Mouse (Mus musculus) forebrain, embryonic 13.5 days (tissue): ENCODE data around the gene Npm1. TPM values are rescaled to one million over a fixed set of nuclear protein-coding genes. Genes with fewer than 3 reads are reported as not detected.

Experiments
- ATAC-seq: fragments of 200-750 bp; cut with Nextera tagmentation; 2 replicates; pipeline ENCODE4 v1.8.0; 2017
- H3K27ac ChIP-seq: fragments of 300-500 bp; sonication (generic); 2 replicates; pipeline ENCODE4 v1.5.1; 2015; ENCODE audit warnings: inconsistent platforms, mild to moderate bottlenecking, moderate library complexity
- H3K27me3 ChIP-seq: fragments of 300-500 bp; sonication (generic); 2 replicates; pipeline ENCODE4 v1.6.1; 2015; ENCODE audit warnings: mild to moderate bottlenecking, inconsistent platforms
- H3K36me3 ChIP-seq: fragments of 300-500 bp; sonication (generic); 2 replicates; pipeline ENCODE4 v1.6.1; 2015; ENCODE audit warnings: mild to moderate bottlenecking, inconsistent platforms; ENCODE audit not compliant: poor library complexity, severe bottlenecking
- H3K4me1 ChIP-seq: fragments of 300-500 bp; sonication (generic); 2 replicates; pipeline ENCODE4 v1.6.1; 2015; ENCODE audit warnings: inconsistent platforms
- H3K4me2 ChIP-seq: fragments of 300-500 bp; sonication (generic); 2 replicates; pipeline ENCODE4 v1.6.1; 2015; ENCODE audit warnings: inconsistent platforms, mild to moderate bottlenecking, moderate library complexity
- H3K4me3 ChIP-seq: fragments of 300-500 bp; sonication (generic); 2 replicates; pipeline ENCODE4 v1.5.1; 2015; ENCODE audit warnings: mild to moderate bottlenecking, inconsistent platforms
- H3K9ac ChIP-seq: fragments of 300-500 bp; sonication (generic); 2 replicates; pipeline ENCODE4 v1.6.1; 2015; ENCODE audit warnings: mild to moderate bottlenecking, inconsistent platforms
- H3K9me3 ChIP-seq: fragments of 300-500 bp; sonication (generic); replicated peaks from 2 replicates; pipeline ENCODE4 v1.6.1; 2016; ENCODE audit warnings: inconsistent platforms
- WGBS: fragments of 180-500 bp; shearing (Covaris S2); methylation state at CpG from one replicate; pipeline ENCODE4 v1.1.7; 2015; 5-methylcytosine and 5-hydroxymethylcytosine counted together
- polyA plus RNA-seq: library from polyadenylated mRNA; unstranded; fragments of >200 nt; fragmentation: Nextera tagmentation; extraction: Ambion mirVana; gene quantifications from 2 replicates; pipeline ENCODE4 v1.2.1, GENCODE M21; 2015

Gene Npm1
- polyA plus RNA-seq = 786 and 829 TPM in 2 replicates

GRCm38 (mm10) chr11:33162998-33163506, at the start of gene Npm1:
TSS of gene Npm1 (minus strand) at chr11:33163206.
- ATAC-seq = peak; percentile 96
- WGBS = 4% methylated on average over 49 of the region's 49 CpGs
- Histone ChIP-seq H3K27ac (peak within 1 kb of the TSS; percentile 97), H3K4me1 (peaks cover 22% of the 10 kb centered on the region), H3K36me3 (peaks cover 32% of the 10 kb centered on the region), H3K9ac (peak within 1 kb of the TSS; percentile 98), H3K4me2 (peak within 1 kb of the TSS; percentile 94), H3K9me3 (no peaks in the 10 kb centered on the region), H3K4me3 (peak within 1 kb of the TSS; percentile 98), H3K27me3 (no peaks in the 10 kb centered on the region)

DNA sequence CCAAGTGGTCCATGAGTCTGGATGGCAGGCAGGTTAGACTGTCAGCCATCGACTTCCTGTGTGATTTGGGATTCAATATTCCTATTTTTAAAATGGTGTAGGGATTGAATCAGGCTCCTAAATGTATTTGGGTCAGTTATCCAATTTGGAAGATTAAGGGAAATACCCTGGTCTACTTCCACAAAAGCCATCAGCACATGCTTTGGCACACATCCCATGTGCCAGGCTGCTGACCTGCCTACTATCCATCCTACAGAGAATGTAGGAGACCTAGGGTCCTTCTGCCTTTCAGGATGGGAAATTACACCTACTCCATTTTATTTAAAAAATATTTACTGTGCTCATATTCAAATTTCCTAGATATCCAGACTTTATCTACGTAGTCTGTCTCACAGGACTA, 44.4 kb upstream of the Npm1 start:
- WGBS = 81% methylated on average over 2 of the region's 2 CpGs
- Histone ChIP-seq H3K4me1 (peaks cover 17% of the 10 kb centered on the region), H3K36me3 (no peaks in the 10 kb centered on the region), H3K27me3 (peaks cover 63% of the 10 kb centered on the region), H3K9me3 (no peaks in the 10 kb centered on the region), H3K4me3 (no peak overlapping the region), H3K4me2 (no peak overlapping the region), H3K27ac (no peak overlapping the region), H3K9ac (no peak overlapping the region)
- ATAC-seq = no peak

DNA sequence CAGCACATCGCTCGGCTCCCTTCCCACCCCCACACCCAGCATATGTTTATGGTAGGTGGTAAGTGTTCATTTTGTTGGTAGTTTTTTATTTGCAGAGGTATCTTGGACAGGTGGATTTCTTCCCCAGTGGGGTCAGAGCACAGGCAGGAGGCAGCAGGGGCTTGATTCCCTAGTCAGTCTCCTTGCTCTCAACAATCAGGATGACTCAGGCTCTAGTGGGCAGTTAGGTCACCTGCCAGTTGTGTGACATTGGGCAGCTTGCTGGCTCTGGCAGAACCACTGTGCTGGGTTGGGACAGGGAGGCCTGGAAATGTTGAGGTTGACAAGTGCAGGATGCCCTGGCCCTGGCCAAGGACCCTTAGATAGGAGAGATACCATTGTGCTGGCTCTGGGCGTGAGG, 42.0 kb upstream of the Npm1 start:
- WGBS = 20% methylated on average over 3 of the region's 3 CpGs
- ATAC-seq = no peak
- Histone ChIP-seq H3K4me2 (no peak overlapping the region), H3K27ac (no peak overlapping the region), H3K4me1 (peaks cover 36% of the 10 kb centered on the region), H3K27me3 (peaks cover 87% of the 10 kb centered on the region), H3K4me3 (no peak overlapping the region), H3K36me3 (no peaks in the 10 kb centered on the region), H3K9me3 (no peaks in the 10 kb centered on the region), H3K9ac (no peak overlapping the region)

DNA sequence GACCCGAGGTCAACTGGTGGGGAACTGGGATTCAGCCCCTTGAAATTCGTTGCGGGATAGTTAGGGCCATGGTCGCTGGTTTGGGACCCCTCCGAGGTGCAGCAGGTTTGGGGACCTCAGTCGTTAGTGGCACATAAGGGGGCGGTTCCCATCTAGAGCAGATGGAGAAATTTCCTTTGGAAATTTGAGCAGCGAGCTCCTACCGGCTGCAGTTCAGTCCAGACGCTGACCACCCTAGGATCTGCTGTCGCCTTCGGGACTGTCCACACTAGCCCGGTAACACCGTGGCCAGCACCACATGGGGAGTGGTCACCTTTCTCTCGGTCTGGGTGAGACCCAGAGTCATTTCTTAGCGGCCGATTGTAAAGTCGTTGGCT, 41.3 kb upstream of the Npm1 start:
- peak overlapping the region; percentile 63 for H3K4me2 ChIP-seq
- H3K4me3 ChIP-seq = peak overlapping the region; percentile 35
- WGBS = under 1% methylated on average over 18 of the region's 18 CpGs
- peaks cover 92% of the 10 kb centered on the region for H3K27me3 ChIP-seq
- no peak for ATAC-seq
- no peak overlapping the region for H3K9ac ChIP-seq
- H3K4me1 ChIP-seq = peaks cover 37% of the 10 kb centered on the region
- no peaks in the 10 kb centered on the region for H3K36me3 ChIP-seq
- no peaks in the 10 kb centered on the region for H3K9me3 ChIP-seq
- H3K27ac ChIP-seq = no peak overlapping the region

GRCm38 (mm10) chr11:33203383-33204328, 40.6 kb upstream of the Npm1 start, which contains the start of gene Tlx3:
TSS of gene Tlx3 (minus strand) at chr11:33203589.
- Histone ChIP-seq H3K9ac (peak within 1 kb of the TSS; percentile 37), H3K4me3 (peak within 1 kb of the TSS; percentile 35), H3K9me3 (no peaks in the 10 kb centered on the region), H3K27ac (no peak within 1 kb of the TSS), H3K4me1 (peaks cover 37% of the 10 kb centered on the region), H3K36me3 (no peaks in the 10 kb centered on the region), H3K27me3 (peaks cover 98% of the 10 kb centered on the region), H3K4me2 (peak within 1 kb of the TSS; percentile 63)
- WGBS = under 1% methylated on average over 78 of the region's 81 CpGs
- peak; percentile 70 for ATAC-seq

DNA sequence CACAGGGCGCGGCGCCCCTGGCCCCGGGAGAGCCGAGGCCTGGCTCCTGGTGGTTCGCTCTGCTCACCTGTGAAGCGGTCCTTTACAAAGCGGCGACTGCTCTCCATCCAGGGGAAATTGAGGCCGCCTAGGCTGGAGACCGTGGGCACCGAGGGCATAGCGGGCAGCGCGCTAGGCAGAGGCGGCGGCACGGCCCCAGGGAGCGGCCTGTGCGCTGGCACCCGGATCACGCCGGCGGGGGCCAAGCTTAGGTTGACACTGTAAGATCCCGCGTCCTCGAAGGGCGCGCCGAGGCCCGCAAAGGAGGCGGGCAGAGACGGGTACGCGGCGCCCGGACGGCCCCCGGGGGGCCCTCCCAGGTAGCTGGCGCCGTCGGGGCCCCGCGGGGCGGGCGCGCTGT, 40.0 kb upstream of the Npm1 start:
- H3K4me3 ChIP-seq = peak overlapping the region; percentile 35
- no peak overlapping the region for H3K9ac ChIP-seq

DNA sequence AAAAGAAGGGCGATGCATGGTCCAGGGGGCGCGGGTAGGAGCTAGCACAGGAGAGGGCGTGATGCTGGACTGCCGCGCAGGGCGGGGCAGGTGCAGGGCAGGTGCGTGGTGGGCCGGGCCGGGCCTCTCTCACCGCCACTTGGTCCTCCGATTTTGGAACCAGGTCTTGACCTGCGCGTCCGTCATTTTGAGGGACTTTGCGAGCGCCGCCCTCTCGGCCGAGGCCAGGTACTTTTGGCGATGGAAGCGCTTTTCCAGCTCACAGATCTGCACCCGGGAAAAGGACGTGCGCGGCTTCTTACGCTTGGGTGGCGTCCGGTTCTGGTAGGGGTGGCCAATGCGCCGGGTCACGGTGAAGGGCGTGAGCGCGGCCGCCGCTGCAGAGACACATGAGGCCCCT, 39.3 kb upstream of the Npm1 start:
- Histone ChIP-seq H3K9ac (no peak overlapping the region), H3K36me3 (no peaks in the 10 kb centered on the region), H3K27me3 (peaks cover 98% of the 10 kb centered on the region), H3K9me3 (no peaks in the 10 kb centered on the region), H3K27ac (no peak overlapping the region), H3K4me2 (peak overlapping the region; percentile 63), H3K4me1 (peaks cover 37% of the 10 kb centered on the region), H3K4me3 (peak overlapping the region; percentile 35; the same call in 1 of the 2 replicates)
- 1% methylated on average over 37 of the region's 37 CpGs for WGBS
- no peak for ATAC-seq

More for the DNA sequence above, 40.0 kb upstream of the Npm1 start:
- Histone ChIP-seq H3K4me1 (peaks cover 37% of the 10 kb centered on the region), H3K36me3 (no peaks in the 10 kb centered on the region), H3K27ac (no peak overlapping the region), H3K9me3 (no peaks in the 10 kb centered on the region), H3K4me2 (peak overlapping the region; percentile 63), H3K27me3 (peaks cover 98% of the 10 kb centered on the region)
- WGBS = under 1% methylated on average over 47 of the region's 47 CpGs
- ATAC-seq = peak; percentile 19; the same call in 1 of the 2 replicates

GRCm38 (mm10) chr11:33201626-33202010, 38.6 kb upstream of the Npm1 start:
- Histone ChIP-seq H3K36me3 (no peaks in the 10 kb centered on the region), H3K27me3 (peaks cover 98% of the 10 kb centered on the region), H3K4me3 (peak overlapping the region; percentile 34), H3K27ac (no peak overlapping the region), H3K4me1 (peaks cover 37% of the 10 kb centered on the region), H3K9ac (peak overlapping the region; percentile 45; the same call in 1 of the 2 replicates), H3K4me2 (peak overlapping the region; percentile 59), H3K9me3 (no peaks in the 10 kb centered on the region)
- 2% methylated on average over 19 of the region's 19 CpGs for WGBS
- no peak for ATAC-seq

GRCm38 (mm10) chr11:33200764-33201625, 38.0 kb upstream of the Npm1 start:
- H3K4me3 ChIP-seq = peak overlapping the region; percentile 34
- peaks cover 37% of the 10 kb centered on the region for H3K4me1 ChIP-seq
- no peak overlapping the region for H3K27ac ChIP-seq
- no peaks in the 10 kb centered on the region for H3K9me3 ChIP-seq
- H3K27me3 ChIP-seq = peaks cover 98% of the 10 kb centered on the region
- H3K36me3 ChIP-seq = no peaks in the 10 kb centered on the region
- peak; percentile 74 for ATAC-seq
- peak overlapping the region; percentile 45; the same call in 1 of the 2 replicates for H3K9ac ChIP-seq
- peak overlapping the region; percentile 59 for H3K4me2 ChIP-seq
- under 1% methylated on average over 64 of the region's 76 CpGs for WGBS

DNA sequence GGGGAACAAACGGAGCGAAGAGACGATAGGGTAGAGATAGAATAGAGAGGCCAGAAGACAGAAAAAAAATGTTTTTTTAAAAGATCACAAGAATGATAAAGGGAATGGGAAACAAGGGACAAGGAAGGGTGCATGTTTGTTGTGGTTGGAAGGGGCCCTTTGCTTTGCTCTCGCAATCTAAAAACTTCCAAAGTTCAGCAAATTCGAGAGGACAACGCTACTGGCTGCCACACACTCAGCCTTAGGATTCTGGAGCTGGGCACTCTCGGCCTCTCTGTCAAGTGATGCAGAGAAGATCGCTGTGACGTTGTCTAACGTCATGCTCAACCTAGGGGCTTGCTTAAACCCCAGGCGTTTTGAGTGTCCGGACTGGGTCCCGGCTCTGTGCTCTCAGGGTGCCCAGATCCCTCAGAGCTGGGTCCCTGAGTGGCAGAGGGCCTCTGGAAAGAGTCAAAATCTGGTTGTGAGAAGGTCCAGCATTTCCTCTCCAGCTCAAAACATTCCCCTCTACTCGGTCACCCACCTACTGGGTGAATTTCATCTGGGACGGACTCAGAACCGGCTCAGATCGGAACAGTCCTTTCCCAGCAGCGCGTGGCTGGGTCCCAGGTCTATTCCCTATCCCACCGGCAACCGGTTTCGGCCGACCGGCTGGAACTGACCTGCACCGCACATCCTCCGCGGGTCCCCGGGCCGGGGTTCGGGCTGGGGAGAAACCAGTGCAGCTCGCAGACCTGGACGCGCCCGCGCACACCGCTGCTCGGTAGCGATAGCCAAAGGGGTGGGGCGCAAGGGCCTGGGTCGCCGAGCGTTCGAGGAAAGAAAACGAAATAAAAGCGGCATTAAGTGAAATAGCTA, 37.1 kb upstream of the Npm1 start:
- H3K27me3 ChIP-seq = peaks cover 98% of the 10 kb centered on the region
- H3K4me1 ChIP-seq = peaks cover 37% of the 10 kb centered on the region
- 0 out of 2 replicates have a peak overlapping the region, but pooled peaks have one; percentile 45 for H3K9ac ChIP-seq
- peak overlapping the region; percentile 59 for H3K4me2 ChIP-seq
- peak overlapping the region; percentile 34 for H3K4me3 ChIP-seq
- WGBS = under 1% methylated on average over 45 of the region's 45 CpGs
- H3K36me3 ChIP-seq = no peaks in the 10 kb centered on the region
- no peaks in the 10 kb centered on the region for H3K9me3 ChIP-seq
- no peak for ATAC-seq
- H3K27ac ChIP-seq = no peak overlapping the region

GRCm38 (mm10) chr11:33199117-33199514, 36.1 kb upstream of the Npm1 start:
- no peak overlapping the region for H3K9ac ChIP-seq
- WGBS = 2% methylated on average over 15 of the region's 15 CpGs
- H3K9me3 ChIP-seq = no peaks in the 10 kb centered on the region
- H3K27ac ChIP-seq = no peak overlapping the region
- no peak overlapping the region for H3K4me2 ChIP-seq
- peaks cover 35% of the 10 kb centered on the region for H3K4me1 ChIP-seq
- H3K4me3 ChIP-seq = no peak overlapping the region
- ATAC-seq = no peak
- H3K27me3 ChIP-seq = peaks cover 95% of the 10 kb centered on the region
- H3K36me3 ChIP-seq = no peaks in the 10 kb centered on the region
